Mouse (Mus musculus) right cerebral cortex, postnatal 14 days (tissue): ENCODE data around the gene Lrrc23.
A peak's percentile ranks its signal among the peaks of the same experiment; 100 is the strongest.
"Not testable (repeated sequence)": the region's sequence is repeated elsewhere in the genome, so short reads cannot be mapped to it uniquely, and the experiment has no call there.

Experiments used
- DNase-seq: peaks from one replicate; pipeline ENCODE4 v3.0.0; 2022

Lrrc23 gene

DNA sequence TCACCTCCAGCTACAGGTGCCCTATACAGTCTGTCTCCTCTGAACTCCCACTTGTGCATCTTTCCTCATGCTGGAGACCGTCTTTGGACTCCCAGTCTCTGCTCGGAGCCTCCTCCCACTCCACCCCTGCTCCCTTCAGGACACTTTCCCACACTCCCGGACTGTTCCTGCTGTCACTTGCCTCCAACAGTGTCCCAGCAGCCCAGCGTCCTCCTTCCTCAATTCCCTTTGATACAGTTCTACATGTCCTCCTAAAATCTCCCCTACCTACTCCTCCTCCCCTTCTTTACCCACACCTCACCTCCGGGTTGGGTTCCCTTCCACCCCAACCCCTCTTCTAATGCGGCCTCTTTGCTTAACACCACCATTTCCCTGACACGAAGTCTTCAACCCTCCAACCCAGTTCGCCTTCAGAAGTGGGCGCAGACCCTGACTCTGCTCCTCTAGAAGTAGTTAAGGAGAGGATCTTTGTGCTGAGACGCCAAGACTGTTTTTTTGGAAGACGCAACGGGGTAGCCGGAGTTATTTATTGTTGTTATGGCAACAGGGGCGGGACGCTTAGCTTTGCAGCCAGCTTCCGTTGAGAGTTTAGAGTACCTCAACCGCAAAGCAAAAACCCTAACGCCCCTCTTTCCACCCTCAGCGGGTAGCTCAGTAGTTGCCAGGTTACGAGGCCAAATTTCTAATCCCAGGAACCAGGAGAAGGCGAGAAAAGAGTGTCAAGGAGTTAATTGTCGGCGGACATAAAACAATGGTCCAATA lies at the start of gene Lrrc23:
Gene Lrrc23, minus strand, starts transcription at position 506 of the 762 bp plus-strand sequence.
- no peak for DNase-seq

DNA sequence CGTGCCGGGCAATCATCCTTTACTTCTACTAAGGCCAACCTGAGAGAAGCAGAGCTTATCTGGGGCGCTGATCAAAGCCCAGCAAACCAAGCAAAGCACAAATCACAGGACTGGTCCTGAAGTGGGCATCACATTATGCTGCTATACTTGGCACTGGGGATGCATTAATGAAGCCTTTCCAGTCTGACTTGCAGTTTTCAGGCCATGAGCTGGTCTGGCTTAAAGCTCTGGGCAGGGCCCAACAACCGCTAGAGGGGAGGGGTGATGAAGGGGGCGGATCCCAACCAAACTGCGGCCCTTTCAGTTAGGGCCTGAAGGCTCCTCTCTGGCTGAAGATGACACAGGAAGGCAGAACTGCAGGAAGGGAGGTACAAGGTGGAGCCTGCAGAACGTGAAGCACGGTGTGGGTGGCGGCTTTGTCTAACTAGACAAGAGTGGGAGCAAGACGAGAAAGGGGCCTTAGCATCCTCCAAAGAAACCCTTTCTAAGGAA lies 48.6 kb upstream of the Lrrc23 start:
- DNase-seq, result peak; percentile 33

DNA sequence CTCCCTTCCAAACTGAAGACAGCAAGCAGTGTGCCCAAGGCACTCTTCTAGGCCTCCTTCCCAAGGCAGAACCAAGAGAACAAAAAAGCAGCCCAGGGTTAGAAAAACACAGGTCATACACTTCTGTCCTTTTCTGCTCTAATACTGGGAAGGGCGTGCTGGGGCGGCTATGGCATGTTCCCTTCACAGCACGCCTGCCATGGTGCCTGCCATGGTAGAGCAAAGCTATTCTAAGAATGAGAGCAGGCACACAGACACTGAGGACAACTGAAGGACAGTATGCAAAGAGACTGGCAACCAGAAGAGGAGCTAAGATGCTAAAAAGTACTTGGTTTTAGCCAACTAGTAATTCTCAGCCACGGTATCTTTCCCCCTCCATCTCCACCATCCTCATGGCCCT lies 42.5 kb upstream of the Lrrc23 start:
- DNase-seq, result no peak

DNA sequence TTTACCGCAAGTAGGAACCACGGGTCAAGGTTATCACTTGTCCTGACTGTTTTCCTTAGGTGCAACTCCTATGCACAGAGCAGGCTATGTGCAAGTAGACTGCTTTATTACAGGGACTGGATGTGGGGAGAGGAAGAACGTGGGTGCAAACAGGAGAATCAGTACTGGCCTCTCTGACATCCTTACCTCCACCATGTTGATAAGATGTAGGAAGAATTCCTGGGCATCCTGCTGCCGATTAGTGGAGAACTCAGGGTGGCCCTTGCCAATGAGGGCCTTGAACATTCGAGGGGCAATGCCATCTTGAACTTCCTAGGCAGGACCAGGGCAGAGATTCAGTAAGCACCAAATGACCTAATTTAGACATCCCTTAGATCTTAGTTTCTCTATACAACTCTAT lies 41.4 kb upstream of the Lrrc23 start:
- DNase-seq, result no peak

DNA sequence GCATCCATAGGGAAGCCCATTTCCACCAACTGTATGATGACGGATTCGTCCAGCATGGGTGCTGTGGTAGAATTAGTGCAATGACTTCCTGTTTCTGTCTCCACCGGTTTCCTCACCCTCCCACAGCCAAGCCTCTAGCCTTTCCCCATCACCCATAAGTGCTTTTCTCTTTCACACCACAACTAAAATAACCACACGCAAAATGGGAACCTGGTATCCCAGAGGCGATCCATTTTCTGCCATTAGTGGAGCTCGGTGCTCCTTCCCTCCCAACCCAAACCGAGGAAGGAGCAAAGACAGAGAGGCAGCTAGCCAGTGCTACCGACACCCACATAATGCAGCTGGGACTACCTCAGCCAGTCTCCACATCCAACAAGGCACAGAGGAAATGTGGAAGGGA lies 38.4 kb upstream of the Lrrc23 start:
- DNase-seq, result no peak

DNA sequence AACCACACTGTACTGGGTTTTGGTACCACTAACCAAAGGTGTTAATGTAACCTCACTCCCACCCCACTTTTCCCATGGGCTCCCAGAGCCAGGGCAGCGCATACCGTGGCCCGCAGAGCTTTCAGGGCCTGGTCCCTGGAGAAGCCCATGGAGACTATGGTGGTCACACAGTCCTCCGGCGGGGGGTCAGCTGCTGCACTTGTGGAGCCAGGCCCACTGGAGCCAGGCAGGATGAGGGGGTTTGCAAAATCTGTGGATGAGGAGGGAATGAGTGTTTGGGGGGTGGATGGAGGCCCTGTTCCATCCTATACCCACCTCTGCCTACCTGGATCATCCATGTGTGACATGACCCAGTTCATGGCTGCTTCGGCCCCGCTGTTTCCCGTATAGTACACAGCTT lies 38.0 kb upstream of the Lrrc23 start:
- no peak for DNase-seq

DNA sequence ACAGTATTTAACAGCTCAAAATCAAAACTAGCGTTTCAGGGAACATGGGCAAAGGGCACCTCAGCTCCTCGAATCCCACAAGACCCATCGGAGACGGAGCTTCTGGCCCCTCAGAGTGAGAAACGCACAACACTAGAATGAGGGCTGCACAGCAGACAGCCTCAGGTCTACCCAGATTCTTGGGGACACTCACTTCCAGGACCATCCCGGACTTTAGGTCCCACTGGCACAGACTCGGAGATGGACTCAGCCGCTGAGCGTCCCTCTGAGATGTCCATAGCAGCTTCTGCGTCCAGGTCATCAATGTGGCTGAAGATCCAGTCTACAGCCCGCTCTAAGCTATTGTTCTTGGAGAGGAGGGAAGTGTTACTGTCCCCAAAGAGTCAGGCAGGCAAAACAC lies 37.6 kb upstream of the Lrrc23 start:
- no peak for DNase-seq

DNA sequence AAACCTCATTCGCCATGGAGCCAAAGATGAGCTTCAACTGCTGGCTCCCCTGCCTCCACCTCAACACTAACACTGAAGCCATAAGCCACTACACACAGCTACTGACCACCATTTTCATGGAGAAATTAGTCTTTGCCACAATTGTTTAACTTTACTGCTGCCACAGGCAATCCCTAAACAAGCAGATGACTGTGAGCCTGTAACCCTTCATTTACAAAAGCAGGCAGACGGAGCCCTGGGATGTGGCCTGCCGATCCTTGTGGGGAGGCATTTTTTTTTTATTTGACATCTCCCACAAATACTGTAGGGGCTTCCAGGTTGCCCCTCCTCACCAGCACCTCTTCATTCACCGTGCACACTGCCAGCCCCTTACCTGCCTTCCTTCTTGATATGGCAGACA lies 37.1 kb upstream of the Lrrc23 start:
- DNase-seq, result no peak

DNA sequence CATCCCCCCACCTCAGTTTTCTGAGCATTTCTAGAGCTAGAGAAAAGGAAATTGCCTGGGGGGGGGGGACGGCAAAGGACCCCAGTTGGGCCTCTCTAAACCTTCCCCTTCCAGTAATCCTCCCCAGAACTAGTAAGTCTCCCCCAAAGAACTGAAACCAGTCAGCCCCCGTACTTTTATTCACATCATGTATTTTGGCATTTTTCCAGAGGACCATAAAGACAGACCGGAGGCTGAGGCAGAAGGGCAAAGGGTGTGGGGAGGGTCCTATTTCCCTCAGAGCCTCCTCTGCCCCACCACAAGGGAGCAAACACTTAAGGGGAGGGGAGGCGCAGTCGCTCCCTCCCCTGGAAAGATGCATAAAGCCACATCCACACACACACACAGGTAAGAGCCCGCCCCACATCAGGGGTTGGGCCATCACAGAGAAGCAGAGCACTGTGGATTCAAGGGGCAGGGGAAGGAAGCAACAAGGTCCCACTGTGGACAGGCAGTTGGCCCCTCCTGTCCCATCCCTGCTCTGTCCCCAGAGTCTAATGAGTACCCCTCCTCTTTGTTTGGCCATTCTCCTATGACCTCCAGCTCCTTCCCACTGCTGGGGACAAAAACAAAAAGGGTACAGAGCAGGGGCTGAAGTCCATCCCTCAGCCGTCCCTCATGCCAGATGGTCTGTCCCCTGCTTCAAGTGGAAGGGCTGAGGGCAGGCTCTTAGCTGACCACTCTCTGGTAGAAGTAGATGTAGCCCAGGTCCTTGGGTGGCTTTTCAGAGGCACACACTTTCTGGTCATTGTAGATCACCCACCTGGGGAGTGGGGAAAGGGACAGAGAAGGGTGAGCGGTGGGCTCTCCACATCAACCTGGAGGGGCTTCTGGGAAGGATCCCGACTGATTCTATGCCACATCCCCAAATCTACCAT lies 35.6 kb upstream of the Lrrc23 start:
- no peak for DNase-seq

DNA sequence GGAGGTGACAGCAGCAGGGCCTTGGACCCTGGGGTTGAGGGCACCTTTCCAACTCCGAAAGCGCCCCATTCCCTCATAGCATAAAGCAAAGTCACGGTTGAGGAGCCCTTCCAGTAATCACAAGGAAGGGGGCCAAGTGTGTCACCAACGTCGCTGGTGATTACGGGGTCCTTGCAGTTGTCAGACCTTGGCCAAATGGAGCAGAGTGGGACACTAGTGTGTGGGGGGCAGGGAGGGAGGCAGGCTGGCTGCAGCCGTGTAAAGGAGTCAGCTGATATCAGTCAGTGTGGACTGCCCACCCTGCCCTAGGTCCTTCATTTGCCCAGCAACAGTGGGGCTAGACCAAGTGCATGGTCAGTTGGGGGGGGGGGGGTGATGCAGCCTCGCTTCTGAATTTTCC lies 34.9 kb upstream of the Lrrc23 start:
- no peak for DNase-seq

DNA sequence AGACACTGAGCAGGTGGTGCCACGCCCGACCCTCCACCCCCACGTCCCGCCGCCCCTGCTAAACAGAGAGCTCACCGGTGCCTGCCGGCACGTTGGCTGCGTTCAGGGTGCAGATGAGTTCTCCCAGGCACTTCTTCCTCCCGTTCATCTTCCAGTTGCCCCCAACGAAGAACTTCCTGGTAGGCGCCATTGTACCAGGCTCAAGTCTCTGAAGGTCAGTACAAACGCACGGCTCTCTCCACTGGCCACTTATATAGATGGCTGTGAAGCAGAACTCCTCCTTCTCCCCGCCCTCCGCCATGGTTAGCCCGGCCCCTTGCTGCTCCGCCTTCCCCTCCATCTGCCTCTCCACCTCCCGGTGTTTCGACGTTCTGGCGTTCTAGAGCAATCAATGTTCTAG lies 34.4 kb upstream of the Lrrc23 start, which contains the start of gene Tpi1:
Gene Tpi1, minus strand, starts transcription at position 364 of the 400 bp plus-strand sequence.
- peak; percentile 87 for DNase-seq

DNA sequence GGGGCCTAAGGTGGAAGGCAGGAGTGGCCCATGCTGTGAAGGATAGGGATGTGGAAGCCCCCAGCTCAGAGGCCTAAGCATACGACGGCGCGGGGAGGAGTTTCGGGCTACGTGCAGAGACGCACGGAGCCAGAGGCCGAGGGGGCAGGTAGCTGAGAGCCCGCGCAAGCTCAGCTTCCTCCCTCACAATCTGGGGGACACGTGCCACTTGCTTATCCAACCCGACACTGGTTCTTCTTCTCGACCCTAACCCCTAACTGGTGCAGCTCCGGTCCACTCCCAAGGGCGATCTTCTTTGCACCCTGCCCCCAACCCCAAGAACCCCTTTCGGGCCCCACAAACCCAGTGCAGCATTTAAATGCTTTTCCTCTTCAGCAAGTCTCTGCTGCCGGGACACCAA lies 34.0 kb upstream of the Lrrc23 start:
- peak; percentile 76 for DNase-seq

DNA sequence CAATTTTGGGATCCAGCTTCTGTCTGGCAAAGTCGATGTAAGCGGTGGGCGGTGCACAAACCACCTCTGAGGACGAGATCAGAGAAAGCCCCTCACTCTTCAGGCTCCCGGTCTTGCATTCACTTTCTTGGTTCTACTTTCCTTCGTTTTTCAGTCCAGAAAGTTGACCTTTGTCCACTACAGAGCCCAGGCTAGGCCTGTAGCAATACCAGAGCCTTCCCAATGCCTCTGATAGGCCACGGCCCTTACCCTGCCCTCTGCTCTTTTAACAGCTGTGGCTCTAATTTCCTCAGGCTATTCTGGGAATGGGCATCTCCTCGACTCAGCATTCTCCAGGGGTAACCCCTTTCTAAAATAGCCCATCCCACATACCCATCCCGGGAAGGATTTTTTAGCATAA lies 33.3 kb upstream of the Lrrc23 start:
- no peak for DNase-seq

DNA sequence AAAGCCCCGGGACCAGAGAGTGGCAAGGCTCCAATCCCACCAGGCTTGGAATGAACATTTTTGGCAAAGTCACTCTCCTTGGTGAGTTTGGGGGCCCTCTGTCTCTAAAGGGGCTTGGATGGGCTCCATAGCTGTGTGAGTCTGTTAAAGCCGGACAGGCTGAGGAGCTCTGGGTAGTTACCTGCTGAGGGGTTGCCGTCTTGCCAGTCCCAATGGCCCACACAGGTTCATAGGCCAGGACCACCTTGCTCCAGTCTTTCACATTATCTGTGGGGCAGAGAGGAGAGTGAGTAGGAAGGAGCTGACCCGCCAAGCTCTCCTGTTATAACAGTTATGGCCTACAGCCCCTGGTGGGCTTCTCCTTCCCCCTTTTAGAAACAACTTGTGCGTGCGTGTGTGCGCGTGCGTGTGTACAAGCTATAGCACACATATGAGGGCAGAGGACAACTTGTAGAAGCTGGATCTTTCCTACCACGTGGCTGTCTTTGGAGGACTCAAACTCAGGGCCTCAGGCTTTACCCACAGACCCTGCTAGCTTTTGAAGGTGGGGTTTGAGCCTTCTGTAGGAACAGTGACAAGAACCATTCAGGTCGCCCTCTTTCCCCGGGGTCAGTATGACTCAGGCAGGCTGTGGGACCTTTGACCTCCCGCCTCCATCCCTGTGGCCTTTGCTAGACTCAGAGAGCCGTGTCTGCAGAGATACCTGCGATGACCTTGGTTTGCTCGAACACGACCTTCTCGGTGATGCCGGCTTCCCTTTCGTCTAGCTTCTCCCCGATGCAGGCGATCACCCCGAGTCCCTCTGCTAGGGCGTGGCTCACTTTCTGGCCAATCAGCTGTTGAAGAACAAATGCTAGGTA lies 32.4 kb upstream of the Lrrc23 start:
- DNase-seq, result no peak

DNA sequence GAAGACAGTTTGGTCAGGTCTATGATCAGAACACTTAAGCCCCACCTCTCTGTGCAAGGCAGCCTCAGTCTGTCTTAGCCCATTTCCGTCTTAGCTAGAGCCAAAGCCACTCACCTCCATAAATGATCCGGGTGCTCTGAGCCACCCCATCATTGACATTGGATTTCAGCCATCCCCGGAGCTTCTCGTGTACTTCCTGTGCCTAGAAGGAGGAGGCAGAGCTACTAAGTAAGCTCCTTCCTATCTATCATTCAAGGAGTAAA lies 31.8 kb upstream of the Lrrc23 start:
- no peak for DNase-seq

DNA sequence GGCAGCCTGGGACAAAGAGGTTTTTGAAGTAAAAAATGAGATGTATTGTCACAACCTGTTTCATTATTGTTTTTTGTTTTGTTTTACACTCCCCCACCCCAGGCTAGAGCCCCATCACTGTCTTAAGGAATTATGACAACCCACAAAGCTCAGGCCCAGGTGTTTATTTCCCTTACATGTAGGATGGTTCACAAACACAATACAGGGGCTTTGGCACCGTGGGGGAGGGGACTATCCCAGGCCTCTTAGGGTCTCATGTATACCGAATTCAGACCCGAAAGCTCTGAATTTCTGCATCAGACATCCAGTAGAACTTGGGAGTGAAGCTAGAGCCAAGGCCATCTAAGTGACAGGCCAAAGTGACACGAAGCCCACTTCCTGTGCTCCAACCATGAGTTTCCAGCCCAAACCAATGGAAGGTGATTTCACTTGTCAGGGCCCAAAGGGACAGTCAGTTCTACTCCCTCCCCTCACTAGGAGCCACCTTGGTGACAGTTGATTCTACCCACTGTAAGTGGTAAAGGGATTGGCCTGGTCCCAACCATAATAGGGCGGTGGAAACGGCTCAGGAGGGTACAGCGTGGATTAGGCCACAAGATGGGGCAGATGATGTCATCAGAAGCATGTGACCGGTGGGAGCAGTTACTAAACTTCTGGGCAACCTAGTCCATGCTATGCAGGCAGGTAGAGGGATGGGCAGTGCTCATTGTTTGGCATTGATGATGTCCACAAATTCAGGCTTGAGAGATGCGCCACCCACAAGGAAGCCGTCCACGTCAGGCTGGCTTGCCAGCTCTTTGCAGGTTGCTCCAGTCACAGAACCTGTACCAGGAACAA lies 31.3 kb upstream of the Lrrc23 start:
- DNase-seq, result not testable (repeated sequence)

DNA sequence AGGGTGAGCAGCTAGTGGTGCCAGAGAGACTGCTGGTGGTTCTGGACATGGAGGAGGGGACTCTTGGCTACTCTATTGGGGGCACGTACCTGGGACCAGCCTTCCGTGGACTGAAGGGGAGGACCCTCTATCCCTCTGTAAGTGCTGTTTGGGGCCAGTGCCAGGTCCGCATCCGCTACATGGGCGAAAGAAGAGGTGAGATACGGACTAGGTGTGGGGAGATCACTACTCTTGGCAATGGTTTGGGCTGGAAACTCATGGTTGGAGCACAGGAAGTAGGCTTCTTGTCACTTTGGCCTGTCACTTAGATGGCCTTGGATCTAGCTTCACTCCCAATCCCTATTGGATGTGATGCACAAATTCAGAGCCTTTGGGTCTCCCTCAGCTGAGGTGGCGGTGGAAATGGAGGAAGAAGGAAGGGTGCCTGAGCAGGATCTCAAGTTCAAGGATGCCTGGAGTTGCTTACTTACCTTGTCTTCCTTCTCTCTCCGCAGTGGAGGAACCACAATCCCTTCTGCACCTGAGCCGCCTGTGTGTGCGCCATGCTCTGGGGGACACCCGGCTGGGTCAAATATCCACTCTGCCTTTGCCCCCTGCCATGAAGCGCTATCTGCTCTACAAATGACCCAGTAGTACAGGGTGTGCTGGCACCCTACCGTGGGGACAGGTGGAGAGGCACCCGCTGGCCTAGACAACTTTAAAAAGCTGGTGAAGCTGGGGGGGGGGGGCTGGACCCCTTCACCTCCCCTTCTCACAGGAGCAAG lies 30.4 kb upstream of the Lrrc23 start:
- DNase-seq, result no peak

DNA sequence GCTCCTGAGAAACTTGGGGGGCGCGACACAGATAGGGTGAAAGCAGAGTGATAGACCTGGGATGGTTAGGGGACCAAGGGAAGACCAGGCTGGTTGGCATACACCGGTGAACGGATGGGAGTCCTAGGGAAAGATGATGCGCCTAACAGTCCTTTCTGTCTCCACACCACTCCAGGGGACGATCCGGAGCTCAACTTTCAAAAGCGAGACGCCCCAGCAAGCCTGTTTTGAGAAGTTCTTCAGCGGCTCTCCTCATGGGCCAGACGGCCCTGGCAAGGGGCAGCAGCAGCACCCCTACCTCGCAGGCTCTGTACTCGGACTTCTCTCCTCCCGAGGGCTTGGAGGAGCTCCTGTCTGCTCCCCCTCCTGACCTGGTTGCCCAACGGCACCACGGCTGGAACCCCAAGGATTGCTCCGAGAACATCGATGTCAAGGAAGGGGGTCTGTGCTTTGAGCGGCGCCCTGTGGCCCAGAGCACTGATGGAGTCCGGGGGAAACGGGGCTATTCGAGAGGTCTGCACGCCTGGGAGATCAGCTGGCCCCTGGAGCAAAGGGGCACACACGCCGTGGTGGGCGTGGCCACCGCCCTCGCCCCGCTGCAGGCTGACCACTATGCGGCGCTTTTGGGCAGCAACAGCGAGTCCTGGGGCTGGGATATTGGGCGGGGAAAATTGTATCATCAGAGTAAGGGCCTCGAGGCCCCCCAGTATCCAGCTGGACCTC lies 29.7 kb upstream of the Lrrc23 start:
- DNase-seq, result peak; percentile 70

DNA sequence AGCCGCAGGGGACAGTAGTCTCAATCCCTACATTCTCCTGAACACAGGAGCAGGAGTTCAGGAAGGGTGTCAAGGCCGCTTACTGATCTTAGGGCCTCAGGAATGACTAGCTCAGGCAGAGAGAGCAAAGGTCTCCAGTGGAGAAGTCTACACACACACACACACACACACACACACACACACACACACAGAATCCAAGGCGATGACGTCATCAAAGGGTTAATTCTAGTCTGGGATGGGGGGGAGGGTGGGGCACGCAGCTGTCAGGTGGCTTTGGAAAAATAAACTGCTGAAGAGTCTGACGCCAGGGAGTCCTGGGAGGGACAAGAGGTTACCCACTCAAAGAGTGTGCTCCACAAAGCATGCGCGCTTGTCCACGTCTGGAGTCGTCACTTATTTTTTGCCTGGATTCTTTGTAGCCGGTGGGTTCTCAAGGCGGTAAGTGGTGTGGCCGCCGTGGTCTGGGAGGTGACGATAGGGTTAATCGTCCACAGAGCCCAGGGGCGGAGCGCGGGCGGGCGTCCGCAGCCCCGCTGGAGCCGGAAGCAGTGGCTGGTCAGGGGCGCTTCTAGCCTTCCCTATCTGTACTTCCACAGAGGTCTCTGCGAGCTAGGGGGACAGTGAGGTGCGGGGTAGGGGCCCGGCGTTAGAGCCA lies 29.0 kb upstream of the Lrrc23 start, which contains the start of gene Spsb2:
Gene Spsb2, plus strand, starts transcription at position 304 of the 655 bp plus-strand sequence.
- DNase-seq, result peak; percentile 56

DNA sequence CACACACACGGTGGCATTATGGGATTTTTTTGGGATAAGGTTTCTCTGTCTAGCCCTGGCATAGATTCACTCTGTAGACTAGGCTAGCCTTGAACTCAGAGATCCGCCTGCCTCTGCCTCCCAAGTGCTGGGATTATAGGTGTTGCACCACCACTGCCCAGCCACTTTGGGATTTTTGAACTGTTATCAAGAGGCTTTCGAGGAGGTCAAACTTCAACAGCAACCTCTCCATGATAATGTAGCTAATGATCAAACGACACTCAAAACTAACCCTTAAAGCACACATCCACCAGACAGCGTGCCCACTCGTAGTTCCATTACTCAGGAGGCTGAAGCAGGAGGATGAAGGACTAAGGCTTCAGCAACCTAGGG lies 28.4 kb upstream of the Lrrc23 start:
- no peak for DNase-seq
